Mouse (Mus musculus): ENCODE data around the gene Plbd1. TPM values are rescaled to one million over a fixed set of nuclear protein-coding genes. Genes with fewer than 3 reads are reported as not detected.
A peak's percentile ranks its signal among the peaks of the same experiment; 100 is the strongest.

Gene Plbd1
- polyA plus RNA-seq, 1 experiment from 2014 or later = 108 TPM

GRCm38 (mm10) chr6:136689790-136690413 lies 28.2 kb upstream of the Plbd1 start:
- TF ChIP-seq CTCF (IDR thresholded peaks at IDR 0.05; ENCODE audit: low read depth) = no peak
- H3K36me3 ChIP-seq (ENCODE audit: control insufficient read depth, insufficient read depth) = no peaks in the 10 kb centered on the region
- WGBS = 47% methylated on average over 15 of the region's 15 CpGs
- H3K4me3 ChIP-seq (ENCODE audit: low read depth, low read length) = no peak overlapping the region
- ATAC-seq = no peak
- no peak overlapping the region for H3K4me2 ChIP-seq (replicated peaks; ENCODE audit: low read depth)
- no peak overlapping the region for H3K9ac ChIP-seq (ENCODE audit: low read depth, low read length)
- H3K4me1 ChIP-seq (replicated peaks; ENCODE audit: control insufficient read depth, insufficient read depth, low read length) = no peaks in the 10 kb centered on the region
- H3K27me3 ChIP-seq (replicated peaks; ENCODE audit: control insufficient read depth, insufficient read depth, low read length) = no peaks in the 10 kb centered on the region
- H3K9me3 ChIP-seq (ENCODE audit: control insufficient read depth) = no peaks in the 10 kb centered on the region
- H3K27ac ChIP-seq (ENCODE audit: low read depth, low read length) = no peak overlapping the region

- WGBS = 84% methylated on average over 5 of the region's 5 CpGs
- no peak for TF ChIP-seq CTCF (IDR thresholded peaks at IDR 0.05; ENCODE audit: low read depth)
- Histone ChIP-seq H3K4me1 (replicated peaks; ENCODE audit: control insufficient read depth, insufficient read depth, low read length) (no peaks in the 10 kb centered on the region), H3K9ac (ENCODE audit: low read depth, low read length) (no peak overlapping the region), H3K4me3 (ENCODE audit: low read depth, low read length) (no peak overlapping the region), H3K27me3 (replicated peaks; ENCODE audit: control insufficient read depth, insufficient read depth, low read length) (no peaks in the 10 kb centered on the region), H3K36me3 (ENCODE audit: control insufficient read depth, insufficient read depth) (no peaks in the 10 kb centered on the region), H3K4me2 (replicated peaks; ENCODE audit: low read depth) (no peak overlapping the region), H3K27ac (ENCODE audit: low read depth, low read length) (no peak overlapping the region), H3K9me3 (ENCODE audit: control insufficient read depth) (no peaks in the 10 kb centered on the region)
- no peak for ATAC-seq
Measured at GRCm38 (mm10) chr6:136685433-136685832, 23.7 kb upstream of the Plbd1 start.

- no peaks in the 10 kb centered on the region for H3K36me3 ChIP-seq (ENCODE audit: control insufficient read depth, insufficient read depth)
- H3K4me2 ChIP-seq (replicated peaks; ENCODE audit: low read depth) = no peak overlapping the region
- ATAC-seq = no peak
- no peak for TF ChIP-seq CTCF (IDR thresholded peaks at IDR 0.05; ENCODE audit: low read depth)
- no peaks in the 10 kb centered on the region for H3K27me3 ChIP-seq (replicated peaks; ENCODE audit: control insufficient read depth, insufficient read depth, low read length)
- H3K9ac ChIP-seq (ENCODE audit: low read depth, low read length) = no peak overlapping the region
- 82% methylated on average over 11 of the region's 11 CpGs for WGBS
- H3K4me1 ChIP-seq (replicated peaks; ENCODE audit: control insufficient read depth, insufficient read depth, low read length) = no peaks in the 10 kb centered on the region
- H3K9me3 ChIP-seq (ENCODE audit: control insufficient read depth) = no peaks in the 10 kb centered on the region
- no peak overlapping the region for H3K4me3 ChIP-seq (ENCODE audit: low read depth, low read length)
- H3K27ac ChIP-seq (ENCODE audit: low read depth, low read length) = no peak overlapping the region
Measured at GRCm38 (mm10) chr6:136683410-136684334, 21.9 kb upstream of the Plbd1 start.

GRCm38 (mm10) chr6:136679381-136679780 lies 17.7 kb upstream of the Plbd1 start:
- no peak for TF ChIP-seq CTCF (IDR thresholded peaks at IDR 0.05; ENCODE audit: low read depth)
- Histone ChIP-seq H3K27ac (ENCODE audit: low read depth, low read length) (no peak overlapping the region), H3K9me3 (ENCODE audit: control insufficient read depth) (no peaks in the 10 kb centered on the region), H3K4me2 (replicated peaks; ENCODE audit: low read depth) (no peak overlapping the region), H3K4me3 (ENCODE audit: low read depth, low read length) (no peak overlapping the region), H3K36me3 (ENCODE audit: control insufficient read depth, insufficient read depth) (no peaks in the 10 kb centered on the region), H3K4me1 (replicated peaks; ENCODE audit: control insufficient read depth, insufficient read depth, low read length) (no peaks in the 10 kb centered on the region), H3K9ac (ENCODE audit: low read depth, low read length) (no peak overlapping the region), H3K27me3 (replicated peaks; ENCODE audit: control insufficient read depth, insufficient read depth, low read length) (no peaks in the 10 kb centered on the region)
- ATAC-seq = no peak
- 16% methylated on average over 2 of the region's 2 CpGs for WGBS

- no peak overlapping the region for H3K27ac ChIP-seq (ENCODE audit: low read depth, low read length)
- H3K4me3 ChIP-seq (ENCODE audit: low read depth, low read length) = no peak overlapping the region
- no peak overlapping the region for H3K4me2 ChIP-seq (replicated peaks; ENCODE audit: low read depth)
- no peaks in the 10 kb centered on the region for H3K4me1 ChIP-seq (replicated peaks; ENCODE audit: control insufficient read depth, insufficient read depth, low read length)
- no peak for TF ChIP-seq CTCF (IDR thresholded peaks at IDR 0.05; ENCODE audit: low read depth)
- no peak overlapping the region for H3K9ac ChIP-seq (ENCODE audit: low read depth, low read length)
- no peaks in the 10 kb centered on the region for H3K27me3 ChIP-seq (replicated peaks; ENCODE audit: control insufficient read depth, insufficient read depth, low read length)
- 93% methylated on average over 6 of the region's 6 CpGs for WGBS
- no peaks in the 10 kb centered on the region for H3K36me3 ChIP-seq (ENCODE audit: control insufficient read depth, insufficient read depth)
- H3K9me3 ChIP-seq (ENCODE audit: control insufficient read depth) = no peaks in the 10 kb centered on the region
- no peak for ATAC-seq
Measured at GRCm38 (mm10) chr6:136674935-136675334, 13.2 kb upstream of the Plbd1 start.

GRCm38 (mm10) chr6:136672467-136672866 lies 10.7 kb upstream of the Plbd1 start:
- Histone ChIP-seq H3K9ac (ENCODE audit: low read depth, low read length) (no peak overlapping the region), H3K36me3 (ENCODE audit: control insufficient read depth, insufficient read depth) (no peaks in the 10 kb centered on the region), H3K27me3 (replicated peaks; ENCODE audit: control insufficient read depth, insufficient read depth, low read length) (no peaks in the 10 kb centered on the region), H3K4me2 (replicated peaks; ENCODE audit: low read depth) (no peak overlapping the region), H3K27ac (ENCODE audit: low read depth, low read length) (no peak overlapping the region), H3K4me1 (replicated peaks; ENCODE audit: control insufficient read depth, insufficient read depth, low read length) (no peaks in the 10 kb centered on the region), H3K9me3 (ENCODE audit: control insufficient read depth) (no peaks in the 10 kb centered on the region), H3K4me3 (ENCODE audit: low read depth, low read length) (no peak overlapping the region)
- no peak; the same call in 1 of the 2 replicates for ATAC-seq
- 39% methylated on average over 7 of the region's 7 CpGs for WGBS
- peak; percentile 33 for TF ChIP-seq CTCF (IDR thresholded peaks at IDR 0.05; ENCODE audit: low read depth)

Measured in intestine, postnatal 0 days (tissue).